Mouse (Mus musculus): ENCODE results near the gene Agtr2.
"Not testable (repeated sequence)": the region's sequence is repeated elsewhere in the genome, so short reads cannot be mapped to it uniquely, and the experiment has no call there.

The Agtr2 gene

DNA sequence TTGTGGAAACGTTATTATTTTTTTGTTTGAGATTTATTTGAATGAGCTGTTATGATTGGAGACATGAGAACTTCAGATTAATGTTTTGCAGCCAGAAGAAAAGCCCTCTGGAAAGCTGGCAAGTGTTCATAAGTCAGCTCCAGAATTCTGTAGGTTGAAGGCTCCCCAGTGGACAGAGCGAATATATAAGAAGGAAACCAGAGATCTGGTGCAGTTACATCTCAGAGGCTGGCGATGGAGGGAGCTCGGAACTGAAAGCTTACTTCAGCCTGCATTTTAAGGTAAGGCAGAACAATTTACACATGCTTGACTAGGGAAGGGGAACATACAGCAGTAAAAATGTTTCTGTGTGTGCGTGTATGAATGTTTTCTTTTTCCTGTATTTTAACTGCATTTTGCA, at the start of gene Agtr2:
Gene Agtr2, plus strand, starts transcription at position 131 of the 400 bp plus-strand sequence.
- no peak for DNase-seq

DNA sequence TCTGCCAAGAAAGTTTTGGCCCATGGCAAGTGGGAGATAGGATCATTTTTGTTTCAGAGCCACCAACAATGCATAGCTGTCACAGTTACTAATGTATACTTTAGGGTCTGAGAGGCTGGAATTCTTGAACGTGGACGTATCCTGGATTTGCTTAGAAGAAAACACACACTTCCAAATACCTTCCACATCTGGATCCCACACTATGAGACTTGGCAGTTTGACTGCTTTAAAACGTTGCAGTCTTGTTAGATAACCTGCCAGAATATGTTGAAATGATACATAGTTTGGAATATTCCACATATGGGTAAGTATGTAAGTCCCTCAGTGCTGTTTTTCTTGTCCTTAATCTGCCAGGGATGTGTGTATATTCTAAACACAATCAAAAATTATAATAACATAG, 31.8 kb upstream of the Agtr2 start:
- DNase-seq, result no peak

DNA sequence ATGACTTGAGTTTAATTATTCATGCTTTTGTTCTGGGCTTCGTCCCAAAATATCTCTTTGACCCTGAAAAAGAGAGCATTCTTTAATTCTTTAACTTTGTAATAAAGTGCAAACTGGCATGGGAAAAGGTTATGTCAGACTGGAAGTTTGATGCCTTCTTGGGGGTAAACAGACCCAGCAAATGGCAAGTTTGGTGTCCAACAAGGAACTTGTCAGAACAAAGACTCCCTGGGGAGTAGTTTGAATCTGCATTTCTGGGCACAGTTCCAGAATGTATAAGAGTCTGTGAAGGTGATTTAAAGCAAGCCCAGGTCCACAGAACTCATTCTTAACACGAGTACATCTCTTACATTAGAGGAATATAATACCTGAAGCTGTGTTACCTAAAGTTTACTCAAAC, 3.8 kb downstream of the Agtr2 start:
- DNase-seq, result no peak

DNA sequence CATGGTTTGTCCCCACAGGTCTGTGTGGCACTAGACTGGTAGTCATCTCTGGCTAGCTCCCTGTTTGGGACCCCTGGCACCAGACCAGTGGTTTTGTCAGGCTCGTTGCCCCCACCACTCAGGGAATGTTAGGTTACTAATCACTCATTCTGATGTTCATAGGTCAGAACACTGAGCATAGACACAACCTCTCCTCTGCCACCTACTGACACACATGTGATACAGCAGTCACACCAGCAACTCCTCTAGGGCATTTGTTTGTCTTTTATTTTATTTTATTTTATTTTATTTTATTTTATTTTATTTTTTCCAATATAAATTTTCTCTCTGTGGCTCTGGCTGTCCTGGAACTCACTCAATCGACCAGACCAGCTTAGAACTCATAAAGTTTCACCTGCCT, 15.9 kb downstream of the Agtr2 start:
- no peak for DNase-seq

DNA sequence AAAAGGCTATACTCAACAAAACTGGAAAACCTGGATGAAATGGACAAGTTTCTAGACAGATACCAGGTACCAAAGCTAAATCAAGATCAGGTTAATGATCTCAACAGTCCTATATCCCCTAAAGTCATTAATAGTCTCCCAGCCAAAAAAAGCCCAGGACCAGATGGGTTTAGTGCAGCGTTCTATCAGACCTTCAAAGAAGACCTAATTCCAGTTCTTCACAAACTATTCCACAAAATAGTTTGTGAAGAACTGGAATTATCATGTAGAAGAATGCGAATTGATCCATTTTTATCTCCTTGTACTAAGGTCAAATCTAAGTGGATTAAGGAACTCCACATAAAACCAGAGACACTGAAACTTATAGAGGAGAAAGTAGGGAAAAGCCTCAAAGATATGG, 23.0 kb downstream of the Agtr2 start:
- not testable (repeated sequence) for DNase-seq

DNA sequence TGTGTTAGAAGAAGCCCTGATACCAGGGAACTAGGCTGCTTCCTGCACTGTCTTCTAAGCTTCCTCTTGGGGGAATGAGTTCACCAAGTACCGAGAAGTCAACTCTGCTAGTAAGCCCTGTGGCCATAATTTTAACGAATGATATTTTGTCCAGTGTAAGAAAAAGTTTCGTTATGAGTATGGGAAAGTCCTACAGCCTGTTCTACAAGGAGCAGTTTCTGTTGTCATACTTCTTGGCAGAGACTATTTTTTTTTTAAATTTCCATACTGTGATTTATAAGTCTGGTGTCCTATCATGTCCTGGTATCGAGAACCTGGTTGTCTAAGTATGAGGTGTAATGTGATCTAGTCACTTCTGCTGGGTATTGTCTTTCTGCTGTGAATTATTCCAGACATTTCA, 38.2 kb downstream of the Agtr2 start:
- DNase-seq, result no peak

Measured in retina, postnatal 1 day (tissue).